Mouse (Mus musculus) E14TG2a.4 (cell line): ENCODE results near the gene Zc3h18.
A peak's percentile ranks its signal among the peaks of the same experiment; 100 is the strongest.

Source experiments
- H3K27me3 ChIP-seq: 2 replicates; pipeline ENCODE4 v1.6.1; 2014; ENCODE audit warnings: low read length, control low read depth; ENCODE audit not compliant: insufficient read depth
- H3K36me3 ChIP-seq: 2 replicates; pipeline ENCODE4 v1.6.1; 2014; ENCODE audit warnings: low read length, control low read depth; ENCODE audit not compliant: insufficient read depth
- H3K4me1 ChIP-seq: replicated peaks from 2 replicates; pipeline ENCODE4 v1.6.1; 2014; ENCODE audit warnings: low read depth, low read length, control low read depth
- H3K4me3 ChIP-seq: replicated peaks from 2 replicates; pipeline ENCODE4 v1.5.1; 2014; ENCODE audit warnings: mild to moderate bottlenecking, low read length
- H3K9me3 ChIP-seq: 2 replicates; pipeline ENCODE4 v1.6.1; 2014; ENCODE audit warnings: low read length, control low read depth
- CTCF ChIP-seq: conservative IDR thresholded peaks from 2 replicates; pipeline ENCODE4 v1.5.1; 2014; ENCODE audit warnings: low read length
- NANOG ChIP-seq: IDR thresholded peaks from 2 replicates; pipeline ENCODE4 v1.6.1; 2014; ENCODE audit warnings: borderline replicate concordance, low read length, mixed read lengths
- POU5F1 ChIP-seq: IDR thresholded peaks from 2 replicates; pipeline ENCODE4 v1.6.1; 2014; ENCODE audit warnings: low read length, borderline replicate concordance

Gene Zc3h18

GRCm38 (mm10) chr8:122457171-122457570 lies 80.8 kb downstream of the Zc3h18 start:
- Histone ChIP-seq H3K4me1 (peaks cover 62% of the 10 kb centered on the region), H3K36me3 (peaks cover 37% of the 10 kb centered on the region), H3K27me3 (peaks cover 36% of the 10 kb centered on the region), H3K4me3 (no peak overlapping the region), H3K9me3 (no peaks in the 10 kb centered on the region)
- TF ChIP-seq POU5F1 (no peak), NANOG (no peak), CTCF (no peak)

- no peaks in the 10 kb centered on the region for H3K9me3 ChIP-seq
- peak overlapping the region; percentile 82 for H3K4me3 ChIP-seq
- no peak for TF ChIP-seq NANOG
- TF ChIP-seq CTCF: peak; percentile 69
- no peak for TF ChIP-seq POU5F1
- peaks cover 32% of the 10 kb centered on the region for H3K36me3 ChIP-seq
- H3K27me3 ChIP-seq: peaks cover 56% of the 10 kb centered on the region
- H3K4me1 ChIP-seq: peaks cover 70% of the 10 kb centered on the region
These were observed 83.0 kb downstream of the Zc3h18 start for GRCm38 (mm10) chr8:122459218-122459900.

GRCm38 (mm10) chr8:122459990-122460389 lies 83.6 kb downstream of the Zc3h18 start:
- H3K4me3 ChIP-seq: peak overlapping the region; percentile 82
- no peaks in the 10 kb centered on the region for H3K9me3 ChIP-seq
- peaks cover 28% of the 10 kb centered on the region for H3K36me3 ChIP-seq
- TF ChIP-seq NANOG (no peak), POU5F1 (no peak), CTCF (no peak)
- peaks cover 56% of the 10 kb centered on the region for H3K27me3 ChIP-seq
- H3K4me1 ChIP-seq: peaks cover 71% of the 10 kb centered on the region

GRCm38 (mm10) chr8:122460524-122461472 lies 84.4 kb downstream of the Zc3h18 start, which contains the start of gene Snai3:
Gene Snai3 (minus strand): TSS chr8:122460733.
- H3K9me3 ChIP-seq: no peaks in the 10 kb centered on the region
- H3K36me3 ChIP-seq: peaks cover 22% of the 10 kb centered on the region
- peaks cover 69% of the 10 kb centered on the region for H3K4me1 ChIP-seq
- H3K27me3 ChIP-seq: peaks cover 56% of the 10 kb centered on the region
- TF ChIP-seq CTCF: no peak
- TF ChIP-seq POU5F1: no peak
- no peak for TF ChIP-seq NANOG
- H3K4me3 ChIP-seq: peak within 1 kb of the TSS; percentile 82

- Histone ChIP-seq H3K4me3 (peak overlapping the region; percentile 82), H3K36me3 (peaks cover 20% of the 10 kb centered on the region), H3K27me3 (peaks cover 54% of the 10 kb centered on the region), H3K9me3 (no peaks in the 10 kb centered on the region), H3K4me1 (peaks cover 72% of the 10 kb centered on the region)
- TF ChIP-seq NANOG: no peak; the same call in 1 of the 2 replicates
- no peak for TF ChIP-seq POU5F1
- no peak for TF ChIP-seq CTCF
These were observed 85.2 kb downstream of the Zc3h18 start for GRCm38 (mm10) chr8:122461473-122462148.

- Histone ChIP-seq H3K27me3 (peaks cover 52% of the 10 kb centered on the region), H3K36me3 (peaks cover 21% of the 10 kb centered on the region), H3K4me3 (no peak overlapping the region), H3K9me3 (no peaks in the 10 kb centered on the region), H3K4me1 (peaks cover 68% of the 10 kb centered on the region)
- TF ChIP-seq NANOG: no peak
- TF ChIP-seq POU5F1: no peak
- no peak for TF ChIP-seq CTCF
These were observed 86.1 kb downstream of the Zc3h18 start for GRCm38 (mm10) chr8:122462510-122462909.

GRCm38 (mm10) chr8:122463651-122464640 lies 87.5 kb downstream of the Zc3h18 start:
- no peaks in the 10 kb centered on the region for H3K9me3 ChIP-seq
- H3K27me3 ChIP-seq: peaks cover 47% of the 10 kb centered on the region
- TF ChIP-seq NANOG (no peak), CTCF (no peak), POU5F1 (no peak)
- H3K4me1 ChIP-seq: peaks cover 73% of the 10 kb centered on the region
- H3K4me3 ChIP-seq: no peak overlapping the region
- H3K36me3 ChIP-seq: peaks cover 34% of the 10 kb centered on the region
